Mouse (Mus musculus): ENCODE results near the gene Bach2. TPM values are rescaled to one million over a fixed set of nuclear protein-coding genes. Genes with fewer than 3 reads are reported as not detected.

Gene Bach2
- total RNA-seq, 1 experiment from 2014 or later: 8.9 TPM

- peak; percentile 58 for ATAC-seq (replicated peaks; ENCODE audit: low read depth, poor library complexity, severe bottlenecking)
Observed at GRCm38 (mm10) chr4:32248236-32248635, 9.6 kb downstream of the Bach2 start.

GRCm38 (mm10) chr4:32248990-32249393 lies 10.4 kb downstream of the Bach2 start:
- peak; percentile 36 for ATAC-seq (replicated peaks; ENCODE audit: low read depth, poor library complexity, severe bottlenecking)

GRCm38 (mm10) chr4:32249748-32250332 lies 11.2 kb downstream of the Bach2 start:
- ATAC-seq (replicated peaks; ENCODE audit: low read depth, poor library complexity, severe bottlenecking): peak; percentile 45

GRCm38 (mm10) chr4:32250333-32251004 lies 11.9 kb downstream of the Bach2 start:
- peak; percentile 34 for ATAC-seq (replicated peaks; ENCODE audit: low read depth, poor library complexity, severe bottlenecking)

GRCm38 (mm10) chr4:32251005-32251365 lies 12.4 kb downstream of the Bach2 start:
- peak; percentile 52 for ATAC-seq (replicated peaks; ENCODE audit: low read depth, poor library complexity, severe bottlenecking)

GRCm38 (mm10) chr4:32251946-32252672 lies 13.5 kb downstream of the Bach2 start:
- no peak for ATAC-seq (replicated peaks; ENCODE audit: low read depth, poor library complexity, severe bottlenecking)

GRCm38 (mm10) chr4:32257686-32258085 lies 19.1 kb downstream of the Bach2 start:
- peak; percentile 64 for ATAC-seq (replicated peaks; ENCODE audit: low read depth, poor library complexity, severe bottlenecking)

- ATAC-seq (replicated peaks; ENCODE audit: low read depth, poor library complexity, severe bottlenecking): peak; percentile 79
Observed at GRCm38 (mm10) chr4:32258093-32258492, 19.5 kb downstream of the Bach2 start.

GRCm38 (mm10) chr4:32258596-32258995 lies 20.0 kb downstream of the Bach2 start:
- ATAC-seq (replicated peaks; ENCODE audit: low read depth, poor library complexity, severe bottlenecking): no peak

- ATAC-seq (replicated peaks; ENCODE audit: low read depth, poor library complexity, severe bottlenecking): no peak
Observed at GRCm38 (mm10) chr4:32260909-32261308, 22.3 kb downstream of the Bach2 start.

- no peak for ATAC-seq (replicated peaks; ENCODE audit: low read depth, poor library complexity, severe bottlenecking)
Observed at GRCm38 (mm10) chr4:32262825-32263684, 24.5 kb downstream of the Bach2 start.

- no peak for ATAC-seq (replicated peaks; ENCODE audit: low read depth, poor library complexity, severe bottlenecking)
Observed at GRCm38 (mm10) chr4:32263685-32264038, 25.1 kb downstream of the Bach2 start.

- no peak for ATAC-seq (replicated peaks; ENCODE audit: low read depth, poor library complexity, severe bottlenecking)
Observed at GRCm38 (mm10) chr4:32264892-32265291, 26.3 kb downstream of the Bach2 start.

GRCm38 (mm10) chr4:32266731-32267130 lies 28.1 kb downstream of the Bach2 start:
- no peak for ATAC-seq (replicated peaks; ENCODE audit: low read depth, poor library complexity, severe bottlenecking)

GRCm38 (mm10) chr4:32268042-32268441 lies 29.4 kb downstream of the Bach2 start:
- ATAC-seq (replicated peaks; ENCODE audit: low read depth, poor library complexity, severe bottlenecking): no peak

- no peak for ATAC-seq (replicated peaks; ENCODE audit: low read depth, poor library complexity, severe bottlenecking)
Observed at GRCm38 (mm10) chr4:32272398-32272797, 33.8 kb downstream of the Bach2 start.

GRCm38 (mm10) chr4:32274776-32275294 lies 36.2 kb downstream of the Bach2 start:
- ATAC-seq (replicated peaks; ENCODE audit: low read depth, poor library complexity, severe bottlenecking): no peak

- no peak for ATAC-seq (replicated peaks; ENCODE audit: low read depth, poor library complexity, severe bottlenecking)
Observed at GRCm38 (mm10) chr4:32279842-32280241, 41.2 kb downstream of the Bach2 start.

- ATAC-seq (replicated peaks; ENCODE audit: low read depth, poor library complexity, severe bottlenecking): peak; percentile 89
Observed at GRCm38 (mm10) chr4:32280401-32280800, 41.8 kb downstream of the Bach2 start.

- ATAC-seq (replicated peaks; ENCODE audit: low read depth, poor library complexity, severe bottlenecking): 0 out of 2 replicates have a peak, but pooled peaks have one; percentile 16
Observed at GRCm38 (mm10) chr4:32281306-32281705, 42.7 kb downstream of the Bach2 start.
